Mouse (Mus musculus): Measurements from ENCODE around the gene Teddm1b. TPM values are rescaled to one million over a fixed set of nuclear protein-coding genes. Genes with fewer than 3 reads are reported as not detected.

Teddm1b gene
- not detected in 2 replicates for polyA plus RNA-seq (2012; ENCODE audit: low replicate concordance)

DNA sequence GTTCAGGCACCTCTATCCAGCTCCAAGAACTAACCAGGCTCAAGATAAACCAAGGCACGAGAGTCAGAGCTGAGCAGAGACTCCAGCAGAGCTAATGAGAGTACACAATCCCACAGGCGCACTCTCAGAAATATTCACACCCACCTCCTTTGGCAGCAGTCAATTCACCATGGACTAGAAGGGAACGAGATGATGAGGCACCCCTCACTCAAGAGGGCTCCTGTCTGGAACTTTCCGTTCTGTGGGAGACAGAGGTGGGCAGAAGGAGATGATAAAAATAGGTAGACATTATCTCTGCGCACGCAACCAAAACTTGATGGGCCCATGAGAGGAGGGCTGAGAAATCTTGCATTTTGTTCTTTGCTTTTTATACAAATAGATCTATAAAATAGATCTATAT lies at the start of gene Teddm1b:
Gene Teddm1b (plus strand): TSS at position 301 of the 400 bp plus-strand sequence.

DNA sequence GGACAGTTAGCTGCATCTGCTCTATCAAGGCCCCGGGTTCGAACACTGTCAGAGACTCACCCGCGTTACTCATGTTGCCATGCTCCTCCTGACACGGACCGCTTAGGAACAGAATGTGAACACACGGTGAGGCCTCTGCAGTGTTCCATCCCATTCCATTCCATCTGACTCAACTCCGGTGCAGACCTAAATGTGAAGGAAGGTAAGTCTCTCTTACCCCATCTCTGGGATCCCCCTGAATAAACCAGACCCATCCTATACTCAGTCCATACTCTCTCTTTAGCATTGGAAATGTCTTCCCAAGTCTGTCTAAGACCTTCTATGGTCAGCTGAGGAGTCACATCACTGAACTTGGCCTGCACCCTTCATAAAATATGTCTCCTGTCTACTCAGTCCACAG lies 30.1 kb upstream of the Teddm1b start, which contains the start of gene Rgsl1:
Gene Rgsl1 (minus strand): TSS at position 101 of the 400 bp plus-strand sequence.

DNA sequence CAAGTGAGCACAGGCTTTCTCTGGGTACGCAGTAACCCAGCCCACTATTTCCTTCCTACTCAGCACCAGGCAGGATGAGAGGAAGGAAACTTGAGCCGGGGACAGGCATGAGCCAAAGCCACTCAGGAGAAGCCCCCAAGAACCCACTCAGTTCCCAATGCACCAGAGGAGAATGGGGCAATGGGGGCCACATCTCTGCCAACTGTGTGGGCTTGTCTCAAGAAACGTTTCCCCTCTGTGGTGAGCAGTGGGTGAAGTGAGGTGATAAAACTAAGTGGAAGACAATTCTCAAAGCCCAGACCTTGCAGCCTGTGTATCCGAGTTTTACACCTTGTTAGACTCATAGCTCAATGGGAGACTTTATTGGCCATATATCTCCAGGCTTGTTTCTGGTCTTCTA lies 17.3 kb downstream of the Teddm1b start, which contains the start of gene Teddm1a:
Gene Teddm1a (plus strand): TSS at position 301 of the 400 bp plus-strand sequence.

DNA sequence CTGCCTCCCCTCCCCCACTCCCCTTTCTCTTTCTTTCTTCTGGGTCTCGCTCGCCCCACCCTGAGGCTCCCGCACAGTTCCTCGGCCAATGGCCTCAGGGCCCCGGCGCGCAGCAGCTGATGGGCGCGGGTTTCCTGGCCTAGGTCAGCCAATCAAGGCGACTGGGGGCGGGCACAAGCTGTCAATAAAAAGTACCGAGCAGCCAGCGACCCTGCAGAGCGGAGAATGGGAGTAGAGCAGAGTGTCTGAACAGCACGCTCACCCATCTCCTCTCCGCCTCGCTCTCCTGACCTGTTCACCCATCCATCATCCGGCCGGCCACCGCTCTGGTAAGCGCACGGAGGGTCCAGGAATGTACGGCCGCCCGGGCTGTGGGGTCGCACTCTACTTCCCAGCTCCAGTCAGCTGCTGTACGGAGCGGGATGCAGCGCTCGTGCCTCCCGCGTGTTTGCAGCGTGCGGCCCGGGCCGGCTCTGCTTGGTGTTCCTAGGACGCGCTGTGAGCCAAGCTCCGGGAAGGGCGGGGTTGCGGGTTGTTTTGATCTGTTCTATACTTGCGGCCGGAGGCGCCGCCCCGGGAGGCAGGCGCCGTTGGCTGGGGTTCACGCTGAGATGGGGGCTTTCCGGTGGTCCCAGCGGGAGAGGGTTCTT lies 25.7 kb downstream of the Teddm1b start, which contains the start of the genes Glul and Teddm2:
Gene Glul (plus strand): TSS at position 214 of the 650 bp plus-strand sequence.
Gene Teddm2 (minus strand): TSS at position 498 of the 650 bp plus-strand sequence.

Other genes with a start within 250 kb of the Teddm1b start
- gene Rgs8, start 221.3 kb upstream of the Teddm1b start, polyA plus RNA-seq (2012; ENCODE audit: low replicate concordance), result 0.07 TPM in 1 of 2 replicates, not detected in the other
- gene Rgs16, start 134.0 kb upstream of the Teddm1b start, polyA plus RNA-seq (2012; ENCODE audit: low replicate concordance), result 0.38 and 0.71 TPM in 2 replicates
- 4.0 and 5.0 TPM in 2 replicates for gene Rnasel, start 124.9 kb upstream of the Teddm1b start, polyA plus RNA-seq (2012; ENCODE audit: low replicate concordance)
- gene Rgsl1, start 30.2 kb upstream of the Teddm1b start, polyA plus RNA-seq (2012; ENCODE audit: low replicate concordance), result not detected in 2 replicates
- not detected in 2 replicates for gene Teddm1a, start 17.4 kb downstream of the Teddm1b start, polyA plus RNA-seq (2012; ENCODE audit: low replicate concordance)
- gene Glul, start 25.6 kb downstream of the Teddm1b start, polyA plus RNA-seq (2012; ENCODE audit: low replicate concordance), result 9.3 and 48.7 TPM in 2 replicates
- gene Teddm2, start 25.9 kb downstream of the Teddm1b start, polyA plus RNA-seq (2012; ENCODE audit: low replicate concordance), result 0.14 and 0.18 TPM in 2 replicates

Data from leukemia stem cell, adult 10-12 weeks (primary cell).